In genomic region chr13:63900679-63901302, GRCm38 (mm10) we compare ENCODE assay signal across 8 mouse cellular contexts.
DNase-seq lines count a peak whose midpoint lies in the region; ATAC-seq and TF ChIP-seq lines count a peak whose summit lies in the region.

No protein-coding gene starts in this region.

- H3K27me3 ChIP-seq in lung, embryonic 15.5 days, result no peaks in the 10 kb centered on the region
- peaks cover 6% of the 10 kb centered on the region for H3K27me3 ChIP-seq in forebrain, embryonic 11.5 days (ENCODE audit: control insufficient read depth, insufficient read depth, low read length)
- no peaks in the 10 kb centered on the region for H3K27me3 ChIP-seq in hindbrain, postnatal 0 days (ENCODE audit: insufficient read depth, low read length)
- H3K27me3 ChIP-seq in neural tube, embryonic 13.5 days, result peaks cover 22% of the 10 kb centered on the region

- TF ChIP-seq CTCF in hindbrain, postnatal 0 days (IDR thresholded peaks at IDR 0.05; ENCODE audit: low read depth), result no peak

- peak overlapping the region; percentile 21; the same call in 1 of the 2 replicates for H3K9ac ChIP-seq in lung, embryonic 15.5 days
- no peak overlapping the region; the same call in 1 of the 2 replicates for H3K9ac ChIP-seq in forebrain, embryonic 11.5 days (ENCODE audit: low read length)
- H3K9ac ChIP-seq in hindbrain, postnatal 0 days (replicated peaks; ENCODE audit: low read length), result peak overlapping the region; percentile 46
- H3K9ac ChIP-seq in neural tube, embryonic 13.5 days, result peak overlapping the region; percentile 64; the same call in 1 of the 2 replicates

- WGBS in lung, embryonic 15.5 days, result 24% methylated on average over 12 of the region's 12 CpGs
- 14% methylated on average over 12 of the region's 12 CpGs for WGBS in forebrain, embryonic 11.5 days
- WGBS in hindbrain, postnatal 0 days, result 15% methylated on average over 12 of the region's 12 CpGs
- 24% methylated on average over 12 of the region's 12 CpGs for WGBS in neural tube, embryonic 13.5 days

- DNase-seq in lung, postnatal 25 days (ENCODE audit: low spot score), result no peak
- DNase-seq in forebrain, embryonic 11.5 days (ENCODE audit: low spot score), result no peak
- peak; percentile 35 for DNase-seq in hindbrain, postnatal 0 days (ENCODE audit: low spot score)
- no peak for DNase-seq in adipocyte (ENCODE audit: low spot score)
- no peak for DNase-seq in thymus, postnatal 14 days
- DNase-seq in cerebellum, adult 9-11 months, result no peak

- peak overlapping the region; percentile 53 for H3K4me2 ChIP-seq in lung, embryonic 15.5 days
- peak overlapping the region; percentile 49 for H3K4me2 ChIP-seq in forebrain, embryonic 11.5 days (ENCODE audit: low read depth, low read length, severe bottlenecking)
- H3K4me2 ChIP-seq in hindbrain, postnatal 0 days (ENCODE audit: low read depth, low read length), result peak overlapping the region; percentile 81
- peak overlapping the region; percentile 71 for H3K4me2 ChIP-seq in neural tube, embryonic 13.5 days

- no peaks in the 10 kb centered on the region for H3K9me3 ChIP-seq in lung, embryonic 15.5 days
- H3K9me3 ChIP-seq in forebrain, embryonic 11.5 days (ENCODE audit: control insufficient read depth, low read length), result no peaks in the 10 kb centered on the region
- no peaks in the 10 kb centered on the region for H3K9me3 ChIP-seq in hindbrain, postnatal 0 days (ENCODE audit: low read length)
- H3K9me3 ChIP-seq in neural tube, embryonic 13.5 days, result no peaks in the 10 kb centered on the region

- peak overlapping the region; percentile 24 for H3K4me3 ChIP-seq in lung, embryonic 15.5 days
- peak overlapping the region; percentile 16; the same call in 1 of the 2 replicates for H3K4me3 ChIP-seq in forebrain, embryonic 11.5 days (ENCODE audit: low read depth, low read length)
- peak overlapping the region; percentile 31 for H3K4me3 ChIP-seq in hindbrain, postnatal 0 days (ENCODE audit: low read length)
- H3K4me3 ChIP-seq in neural tube, embryonic 13.5 days, result peak overlapping the region; percentile 33

- peaks cover 18% of the 10 kb centered on the region for H3K4me1 ChIP-seq in lung, embryonic 15.5 days
- peaks cover 8% of the 10 kb centered on the region for H3K4me1 ChIP-seq in forebrain, embryonic 11.5 days (replicated peaks; ENCODE audit: control insufficient read depth, insufficient read depth, low read length)
- peaks cover 12% of the 10 kb centered on the region for H3K4me1 ChIP-seq in hindbrain, postnatal 0 days (ENCODE audit: insufficient read depth, low read length)
- H3K4me1 ChIP-seq in neural tube, embryonic 13.5 days (replicated peaks), result peaks cover 19% of the 10 kb centered on the region

- peak overlapping the region; percentile 65 for H3K27ac ChIP-seq in lung, embryonic 15.5 days
- H3K27ac ChIP-seq in forebrain, embryonic 11.5 days (ENCODE audit: low read depth, low read length), result no peak overlapping the region
- H3K27ac ChIP-seq in hindbrain, postnatal 0 days, result peak overlapping the region; percentile 65
- H3K27ac ChIP-seq in neural tube, embryonic 13.5 days (replicated peaks), result peak overlapping the region; percentile 62

- ATAC-seq in lung, embryonic 15.5 days (ENCODE audit: borderline replicate concordance, extremely low read depth, low FRiP score, low TSS enrichment), result peak; percentile 50
- 0 out of 2 replicates have a peak, but pooled peaks have one; percentile 15 for ATAC-seq in forebrain, embryonic 11.5 days (replicated peaks; ENCODE audit: low FRiP score)
- peak; percentile 39 for ATAC-seq in hindbrain, postnatal 0 days
- ATAC-seq in neural tube, embryonic 13.5 days (ENCODE audit: low read depth), result peak; percentile 34; the same call in 1 of the 2 replicates

- H3K36me3 ChIP-seq in lung, embryonic 15.5 days, result 0 out of 2 replicates have a peak, but pooled peaks cover 5% of the 10 kb centered on the region
- no peaks in the 10 kb centered on the region for H3K36me3 ChIP-seq in forebrain, embryonic 11.5 days (ENCODE audit: control insufficient read depth, insufficient read depth, low read length)
- no peaks in the 10 kb centered on the region for H3K36me3 ChIP-seq in hindbrain, postnatal 0 days (ENCODE audit: insufficient read depth, low read length)
- H3K36me3 ChIP-seq in neural tube, embryonic 13.5 days, result peaks cover 16% of the 10 kb centered on the region; the same call in 1 of the 2 replicates
